Mouse (Mus musculus) C2C12 (cell line): ENCODE data around the gene Apmap.
"Not testable (repeated sequence)": the region's sequence is repeated elsewhere in the genome, so short reads cannot be mapped to it uniquely, and the experiment has no call there.

ENCODE experiments used
- CTCF ChIP-seq: IDR thresholded peaks from one replicate; pipeline ENCODE4 v1.5.1; 2011; ENCODE audit not compliant: control insufficient read depth, insufficient read depth, insufficient read length
- MYOG ChIP-seq: IDR thresholded peaks from one replicate; pipeline ENCODE4 v1.6.1; 2011; ENCODE audit not compliant: control insufficient read depth, insufficient read length; ENCODE audit errors: extremely low read depth

- TF ChIP-seq MYOG, CTCF: not testable (repeated sequence)
Observed at GRCm38 (mm10) chr2:150549576-150549975, 58.8 kb downstream of the Apmap start.
